Mouse (Mus musculus) liver, postnatal 0 days (tissue): ENCODE measurements at regions not wholly inside any gene's neighbourhood (a gene's known extent, or its start where the extent isn't known, plus 50 kb on each side); places are given as distances from the start of the nearest gene placed in this dataset.

Source experiments
- ATAC-seq: fragments of 200-750 bp; cut with Nextera tagmentation; 2 replicates; pipeline ENCODE4 v1.8.0; 2017; ENCODE audit warnings: mild to moderate bottlenecking, moderate library complexity
- DNase-seq: peaks from one replicate; pipeline ENCODE4 v3.0.0-alpha.2; 2016
- H3K27ac ChIP-seq: fragments of 300-500 bp; sonication (generic); 2 replicates; pipeline ENCODE4 v1.5.1; 2014; ENCODE audit warnings: antibody characterized with exemption, moderate library complexity, mild to moderate bottlenecking, low read depth
- H3K27me3 ChIP-seq: fragments of 300-500 bp; sonication (generic); 2 replicates; pipeline ENCODE4 v1.6.1; 2014; ENCODE audit warnings: low read length, control low read depth, mixed read lengths; ENCODE audit not compliant: insufficient read depth
- H3K36me3 ChIP-seq: fragments of 300-500 bp; sonication (generic); replicated peaks from 2 replicates; pipeline ENCODE4 v1.6.1; 2014; ENCODE audit warnings: mild to moderate bottlenecking, control low read depth, low read length, moderate library complexity, mixed read lengths; ENCODE audit not compliant: insufficient read depth
- H3K4me1 ChIP-seq: fragments of 300-500 bp; sonication (generic); 2 replicates; pipeline ENCODE4 v1.6.1; 2014; ENCODE audit warnings: antibody characterized with exemption, mild to moderate bottlenecking, control low read depth; ENCODE audit not compliant: insufficient read depth
- H3K4me2 ChIP-seq: fragments of 300-500 bp; sonication (generic); 2 replicates; pipeline ENCODE4 v1.6.1; 2014; ENCODE audit warnings: low read depth, mild to moderate bottlenecking, low read length, moderate library complexity, mixed read lengths
- H3K4me3 ChIP-seq: fragments of 300-500 bp; sonication (generic); 2 replicates; pipeline ENCODE4 v1.5.1; 2014; ENCODE audit warnings: low read depth, low read length
- H3K9ac ChIP-seq: fragments of 300-500 bp; sonication (generic); replicated peaks from 2 replicates; pipeline ENCODE4 v1.6.1; 2014; ENCODE audit warnings: mild to moderate bottlenecking, moderate library complexity
- H3K9me3 ChIP-seq: fragments of 300-500 bp; sonication (generic); 2 replicates; pipeline ENCODE4 v1.6.1; 2016; ENCODE audit warnings: mild to moderate bottlenecking, control low read depth, low read length, mixed read lengths
- CTCF ChIP-seq: sonication (generic); IDR thresholded peaks from 2 replicates; pipeline ENCODE4 v1.5.1; 2016; ENCODE audit warnings: antibody characterized with exemption, low read depth
- EP300 ChIP-seq: IDR thresholded peaks from 2 replicates; pipeline ENCODE4 v1.6.1; 2016; ENCODE audit warnings: antibody characterized with exemption, low read depth, mild to moderate bottlenecking
- WGBS: fragments of 180-500 bp; shearing (Covaris S2); extraction: QIAGEN DNeasy Blood & Tissue Kit; methylation state at CpG from one replicate; pipeline ENCODE4 v1.1.7; 2014; ENCODE audit not compliant: insufficient replicate concordance; 5-methylcytosine and 5-hydroxymethylcytosine counted together

GRCm38 (mm10) chr7:70484201-70484600 is 117.7 kb upstream of the Nr2f2 start:
- Histone ChIP-seq H3K9me3 (no peaks in the 10 kb centered on the region), H3K9ac (no peak overlapping the region), H3K27ac (no peak overlapping the region), H3K27me3 (no peaks in the 10 kb centered on the region), H3K4me2 (no peak overlapping the region), H3K4me1 (0 out of 2 replicates have a peak, but pooled peaks cover 2% of the 10 kb centered on the region), H3K4me3 (no peak overlapping the region), H3K36me3 (no peaks in the 10 kb centered on the region)
- TF ChIP-seq CTCF, result no peak
- TF ChIP-seq EP300, result no peak
- DNase-seq (no peak), ATAC-seq (no peak)
- 78% methylated on average over 2 of the region's 2 CpGs for WGBS

- Histone ChIP-seq H3K4me3 (no peak overlapping the region), H3K36me3 (no peaks in the 10 kb centered on the region), H3K9me3 (no peaks in the 10 kb centered on the region), H3K4me1 (0 out of 2 replicates have a peak, but pooled peaks cover 2% of the 10 kb centered on the region), H3K9ac (no peak overlapping the region), H3K27me3 (no peaks in the 10 kb centered on the region), H3K4me2 (no peak overlapping the region), H3K27ac (no peak overlapping the region)
- 54% methylated on average over 3 of the region's 3 CpGs for WGBS
- peak; percentile 70 for ATAC-seq
- DNase-seq, result no peak
- TF ChIP-seq CTCF (no peak), EP300 (no peak)
Observed at GRCm38 (mm10) chr7:70483536-70483935, 117.0 kb upstream of the Nr2f2 start.

DNA sequence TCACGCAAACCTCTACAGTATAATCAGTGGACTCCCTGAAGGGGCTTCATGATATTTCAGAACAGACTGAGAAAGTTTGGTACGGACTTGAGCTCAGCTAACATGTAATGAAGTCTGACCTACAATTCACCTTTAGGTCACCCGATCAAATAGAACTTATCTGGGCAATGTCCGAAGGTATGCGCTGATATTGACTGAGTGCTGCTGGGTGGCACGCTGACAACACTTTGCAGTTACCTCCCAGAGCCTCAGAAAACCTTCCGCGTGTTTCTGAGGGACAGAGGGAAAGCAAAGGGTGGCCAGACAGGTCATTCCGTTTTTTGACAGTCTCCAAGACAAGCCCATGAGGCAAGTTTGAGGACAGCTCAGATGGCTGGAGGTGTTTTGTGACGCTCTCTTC is 115.3 kb upstream of the Nr2f2 start:
- H3K9me3 ChIP-seq, result no peaks in the 10 kb centered on the region
- DNase-seq (peak; percentile 25), ATAC-seq (peak; percentile 76)
- H3K27ac ChIP-seq, result no peak overlapping the region
- 0 out of 2 replicates have a peak, but pooled peaks cover 2% of the 10 kb centered on the region for H3K4me1 ChIP-seq
- H3K27me3 ChIP-seq, result no peaks in the 10 kb centered on the region
- H3K9ac ChIP-seq, result no peak overlapping the region
- no peak overlapping the region for H3K4me3 ChIP-seq
- no peak overlapping the region; the same call in 1 of the 2 replicates for H3K4me2 ChIP-seq
- TF ChIP-seq CTCF, result no peak
- WGBS, result 55% methylated on average over 10 of the region's 10 CpGs
- H3K36me3 ChIP-seq, result no peaks in the 10 kb centered on the region

DNA sequence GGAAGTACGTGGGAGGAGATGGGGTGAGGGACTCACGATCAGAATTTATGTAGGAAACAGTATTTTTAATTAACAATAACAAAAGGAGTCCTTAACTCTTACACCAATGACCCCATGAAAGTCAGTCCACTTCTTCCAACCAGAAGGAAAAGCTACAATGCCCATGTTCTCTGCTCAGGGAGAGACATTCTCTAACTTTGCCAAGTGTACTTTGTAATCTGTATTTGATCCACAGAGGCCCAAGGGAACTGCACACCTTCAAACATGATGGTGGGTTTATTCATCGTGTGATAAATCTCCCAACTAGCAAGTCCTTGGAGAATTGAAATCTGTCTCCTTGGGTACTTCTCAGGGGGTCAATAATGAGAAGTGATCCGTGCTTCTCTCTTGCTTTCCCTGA is 106.3 kb upstream of the Nr2f2 start:
- H3K9ac ChIP-seq, result no peak overlapping the region
- no peaks in the 10 kb centered on the region for H3K9me3 ChIP-seq
- no peaks in the 10 kb centered on the region for H3K36me3 ChIP-seq
- H3K27me3 ChIP-seq, result no peaks in the 10 kb centered on the region
- H3K27ac ChIP-seq, result no peak overlapping the region
- no peaks in the 10 kb centered on the region for H3K4me1 ChIP-seq
- TF ChIP-seq EP300, result no peak
- no peak for TF ChIP-seq CTCF
- H3K4me3 ChIP-seq, result no peak overlapping the region
- no peak overlapping the region for H3K4me2 ChIP-seq
- 70% methylated on average over 4 of the region's 4 CpGs for WGBS
- no peak for DNase-seq
- no peak for ATAC-seq

GRCm38 (mm10) chr7:70470557-70470956 is 104.0 kb upstream of the Nr2f2 start:
- DNase-seq (no peak), ATAC-seq (no peak)
- no peaks in the 10 kb centered on the region for H3K27me3 ChIP-seq
- no peak overlapping the region for H3K4me3 ChIP-seq
- no peak overlapping the region for H3K9ac ChIP-seq
- no peak overlapping the region for H3K27ac ChIP-seq
- no peaks in the 10 kb centered on the region for H3K4me1 ChIP-seq
- no peaks in the 10 kb centered on the region for H3K36me3 ChIP-seq
- H3K4me2 ChIP-seq, result no peak overlapping the region
- 78% methylated on average over 2 of the region's 2 CpGs for WGBS
- no peak for TF ChIP-seq CTCF
- no peaks in the 10 kb centered on the region for H3K9me3 ChIP-seq

- no peak overlapping the region for H3K4me3 ChIP-seq
- no peaks in the 10 kb centered on the region for H3K4me1 ChIP-seq
- TF ChIP-seq EP300 (no peak), CTCF (no peak)
- H3K27me3 ChIP-seq, result no peaks in the 10 kb centered on the region
- no peak overlapping the region for H3K9ac ChIP-seq
- H3K27ac ChIP-seq, result no peak overlapping the region
- DNase-seq, result no peak
- no peaks in the 10 kb centered on the region for H3K9me3 ChIP-seq
- ATAC-seq, result no peak
- WGBS, result 85% methylated on average over 4 of the region's 4 CpGs
- H3K4me2 ChIP-seq, result no peak overlapping the region
- no peaks in the 10 kb centered on the region for H3K36me3 ChIP-seq
Observed at GRCm38 (mm10) chr7:70462131-70462530, 95.6 kb upstream of the Nr2f2 start.

DNA sequence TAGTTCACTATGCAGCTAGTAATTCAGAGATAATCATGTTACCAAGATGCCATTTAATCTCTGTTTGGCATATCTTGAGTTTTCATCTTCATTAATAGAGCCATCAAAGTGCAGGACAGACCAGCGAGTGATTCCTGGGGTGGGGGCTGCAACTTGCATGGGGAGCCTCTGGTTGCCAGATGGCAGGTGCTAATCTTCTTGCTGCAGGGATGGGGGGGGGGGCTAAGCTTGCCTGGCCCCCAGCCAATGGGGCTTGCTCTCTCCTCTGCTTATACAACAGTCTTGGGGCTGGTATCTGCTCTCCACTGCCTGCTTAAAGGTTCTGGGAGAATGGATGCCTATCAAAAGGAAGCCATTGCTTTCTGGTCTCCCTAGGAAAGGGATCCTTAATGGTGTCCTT is 88.0 kb upstream of the Nr2f2 start:
- H3K36me3 ChIP-seq, result no peaks in the 10 kb centered on the region
- no peak overlapping the region for H3K27ac ChIP-seq
- H3K9ac ChIP-seq, result no peak overlapping the region
- H3K4me1 ChIP-seq, result no peaks in the 10 kb centered on the region
- DNase-seq, result no peak
- no peak for TF ChIP-seq EP300
- TF ChIP-seq CTCF, result no peak
- WGBS, result 85% methylated on average over 1 of the region's 1 CpGs
- H3K4me2 ChIP-seq, result no peak overlapping the region
- no peaks in the 10 kb centered on the region for H3K9me3 ChIP-seq
- H3K27me3 ChIP-seq, result no peaks in the 10 kb centered on the region
- no peak for ATAC-seq
- H3K4me3 ChIP-seq, result no peak overlapping the region
